Mouse (Mus musculus) central nervous system, embryonic 11.5 days (tissue): Measurements from ENCODE around the gene Atrip. TPM values are rescaled to one million over a fixed set of nuclear protein-coding genes. Genes with fewer than 3 reads are reported as not detected.

Source experiments
- polyA plus RNA-seq: library from polyadenylated mRNA; depleted of rRNA; stranded (reverse); fragments of >200 nt; gene quantifications from 2 replicates; pipeline ENCODE4 v1.2.3, GENCODE M21; 2012; rRNA removed

Gene Atrip
- 36.0 and 41.0 TPM in 2 replicates for polyA plus RNA-seq

GRCm38 (mm10) chr9:109073661-109074573 lies at the start of gene Atrip:
Gene Atrip, minus strand, starts transcription at chr9:109074124.

GRCm38 (mm10) chr9:109095137-109095982 lies 21.4 kb upstream of the Atrip start, which contains the start of gene Plxnb1:
Gene Plxnb1, plus strand, starts transcription at chr9:109095389.

GRCm38 (mm10) chr9:109082124-109082800 lies 8.3 kb upstream of the Atrip start, which contains the start of the genes Ccdc51 and Tma7:
Gene Ccdc51, plus strand, starts transcription at chr9:109082493.
Gene Tma7, minus strand, starts transcription at chr9:109082587.

GRCm38 (mm10) chr9:109059136-109059903 lies 14.6 kb downstream of the Atrip start, which contains the start of gene Trex1:
Gene Trex1, minus strand, starts transcription at chr9:109059734.

GRCm38 (mm10) chr9:109038086-109038895 lies 35.6 kb downstream of the Atrip start, which contains the start of gene Shisa5:
Gene Shisa5, plus strand, starts transcription at chr9:109038565.

Other genes starting within 250 kb of the Atrip start
- 30.2 and 66.8 TPM in 2 replicates for gene Celsr3, start 247.8 kb downstream of the Atrip start, polyA plus RNA-seq
- 13.8 and 17.9 TPM in 2 replicates for gene Slc26a6, start 220.8 kb downstream of the Atrip start, polyA plus RNA-seq
- gene Tmem89, start 159.5 kb downstream of the Atrip start, polyA plus RNA-seq: 0.12 and 0.43 TPM in 2 replicates
- 259 and 284 TPM in 2 replicates for gene Uqcrc1, start 137.5 kb downstream of the Atrip start, polyA plus RNA-seq
- 7.7 and 9.3 TPM in 2 replicates for gene Col7a1, start 120.5 kb downstream of the Atrip start, polyA plus RNA-seq
- 0.34 and 0.67 TPM in 2 replicates for gene Ucn2, start 88.1 kb downstream of the Atrip start, polyA plus RNA-seq
- gene Pfkfb4, start 82.3 kb downstream of the Atrip start, polyA plus RNA-seq: 10.4 and 12.5 TPM in 2 replicates
- 18.3 and 47.5 TPM in 2 replicates for gene Shisa5, start 35.6 kb downstream of the Atrip start, polyA plus RNA-seq
- gene Trex1, start 14.4 kb downstream of the Atrip start, polyA plus RNA-seq: 11.2 and 27.6 TPM in 2 replicates
- 9.6 and 15.0 TPM in 2 replicates for gene Ccdc51, start 8.4 kb upstream of the Atrip start, polyA plus RNA-seq
- 235 and 241 TPM in 2 replicates for gene Tma7, start 8.5 kb upstream of the Atrip start, polyA plus RNA-seq
- gene Plxnb1, start 21.3 kb upstream of the Atrip start, polyA plus RNA-seq: 61.2 and 70.5 TPM in 2 replicates
- not detected in 2 replicates for gene Fbxw21, start 87.9 kb upstream of the Atrip start, polyA plus RNA-seq
- gene Fbxw13, start 121.9 kb upstream of the Atrip start, polyA plus RNA-seq: not detected in 2 replicates
- not detected in 2 replicates for gene Fbxw20, start 160.6 kb upstream of the Atrip start, polyA plus RNA-seq
- not detected in 2 replicates for gene Fbxw14, start 213.6 kb upstream of the Atrip start, polyA plus RNA-seq